Mouse (Mus musculus) midbrain, embryonic 12.5 days (tissue): Measurements from ENCODE around the gene Hspb8. TPM values are rescaled to one million over a fixed set of nuclear protein-coding genes. Genes with fewer than 3 reads are reported as not detected.
"Not testable (repeated sequence)": the region's sequence is repeated elsewhere in the genome, so short reads cannot be mapped to it uniquely, and the experiment has no call there.

Experiments
- ATAC-seq: fragments of 200-750 bp; cut with Nextera tagmentation; 2 replicates; pipeline ENCODE4 v1.8.0; 2017; ENCODE audit warnings: low read depth, moderate TSS enrichment, moderate library complexity; ENCODE audit not compliant: low FRiP score
- H3K27ac ChIP-seq: fragments of 300-500 bp; sonication (generic); replicated peaks from 2 replicates; pipeline ENCODE4 v1.5.1; 2016; ENCODE audit warnings: mild to moderate bottlenecking
- H3K27me3 ChIP-seq: fragments of 300-500 bp; sonication (generic); 2 replicates; pipeline ENCODE4 v1.6.1; 2016; ENCODE audit warnings: mild to moderate bottlenecking
- H3K36me3 ChIP-seq: fragments of 300-500 bp; sonication (generic); 2 replicates; pipeline ENCODE4 v1.6.1; 2016
- H3K4me1 ChIP-seq: fragments of 300-500 bp; sonication (generic); 2 replicates; pipeline ENCODE4 v1.6.1; 2016
- H3K4me2 ChIP-seq: fragments of 300-500 bp; sonication (generic); replicated peaks from 2 replicates; pipeline ENCODE4 v1.6.1; 2016; ENCODE audit warnings: mild to moderate bottlenecking, moderate library complexity
- H3K4me3 ChIP-seq: fragments of 300-500 bp; sonication (generic); 2 replicates; pipeline ENCODE4 v1.5.1; 2016; ENCODE audit warnings: mild to moderate bottlenecking
- H3K9ac ChIP-seq: fragments of 300-500 bp; sonication (generic); replicated peaks from 2 replicates; pipeline ENCODE4 v1.6.1; 2016; ENCODE audit warnings: mild to moderate bottlenecking, moderate library complexity
- H3K9me3 ChIP-seq: fragments of 300-500 bp; sonication (generic); 2 replicates; pipeline ENCODE4 v1.6.1; 2016; ENCODE audit warnings: mild to moderate bottlenecking
- WGBS: fragments of 180-500 bp; shearing (Covaris S2); methylation state at CpG from one replicate; pipeline ENCODE4 v1.1.7; 2016; 5-methylcytosine and 5-hydroxymethylcytosine counted together
- polyA plus RNA-seq: library from polyadenylated mRNA; unstranded; fragments of >200 nt; fragmentation: Nextera tagmentation; extraction: Ambion mirVana; gene quantifications from 2 replicates; pipeline ENCODE4 v1.2.1, GENCODE M21; 2016

Gene Hspb8
- polyA plus RNA-seq, 1 experiment from 2014 or later = 5.7 TPM

DNA sequence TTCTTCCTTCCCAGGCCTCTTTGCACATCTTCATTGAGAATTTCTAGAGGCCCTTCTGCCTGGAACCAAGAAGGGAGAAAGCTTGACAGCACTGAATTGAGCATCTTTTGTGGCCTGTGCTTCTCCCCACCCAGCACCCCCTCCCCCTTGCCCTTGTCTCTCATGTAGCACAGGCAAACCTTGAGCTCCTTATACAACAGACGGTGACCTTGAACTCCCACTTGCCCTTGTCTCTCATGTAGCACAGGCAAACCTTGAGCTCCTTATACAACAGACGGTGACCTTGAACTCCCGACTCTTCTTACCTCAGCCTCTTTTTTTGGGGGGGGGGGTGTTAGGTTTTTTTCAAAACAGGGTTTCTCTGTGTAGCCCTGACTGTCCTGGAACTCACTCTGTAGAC is 3.0 kb upstream of the Hspb8 start:
- 92% methylated on average over 3 of the region's 3 CpGs for WGBS
- not testable (repeated sequence) for H3K4me3 ChIP-seq, H3K9me3 ChIP-seq, H3K4me2 ChIP-seq, H3K36me3 ChIP-seq, H3K9ac ChIP-seq, ATAC-seq, H3K27ac ChIP-seq
- Histone ChIP-seq H3K27me3 (peaks cover 15% of the 10 kb centered on the region), H3K4me1 (peaks cover 23% of the 10 kb centered on the region)

DNA sequence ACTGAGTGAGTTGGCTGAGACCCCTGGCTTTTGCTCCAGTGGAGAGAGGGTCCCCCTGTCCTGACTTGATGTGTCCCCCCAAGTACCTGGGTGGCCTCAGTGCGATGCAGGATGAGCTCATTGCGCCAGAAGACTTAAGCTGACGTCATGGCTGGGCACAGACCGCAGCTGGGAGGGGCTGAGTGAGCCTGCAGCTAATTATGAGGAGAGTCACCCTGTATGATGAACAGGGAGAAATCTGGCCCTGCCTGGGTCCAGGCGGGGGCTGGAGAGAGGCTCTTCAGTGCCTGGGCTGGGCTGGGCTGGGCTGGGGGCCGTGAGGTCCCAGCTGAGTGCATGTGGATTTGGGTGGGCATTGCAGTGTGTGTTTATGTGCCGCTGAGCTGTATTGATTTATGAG is 2.6 kb upstream of the Hspb8 start:
- no peak overlapping the region for H3K9ac ChIP-seq

DNA sequence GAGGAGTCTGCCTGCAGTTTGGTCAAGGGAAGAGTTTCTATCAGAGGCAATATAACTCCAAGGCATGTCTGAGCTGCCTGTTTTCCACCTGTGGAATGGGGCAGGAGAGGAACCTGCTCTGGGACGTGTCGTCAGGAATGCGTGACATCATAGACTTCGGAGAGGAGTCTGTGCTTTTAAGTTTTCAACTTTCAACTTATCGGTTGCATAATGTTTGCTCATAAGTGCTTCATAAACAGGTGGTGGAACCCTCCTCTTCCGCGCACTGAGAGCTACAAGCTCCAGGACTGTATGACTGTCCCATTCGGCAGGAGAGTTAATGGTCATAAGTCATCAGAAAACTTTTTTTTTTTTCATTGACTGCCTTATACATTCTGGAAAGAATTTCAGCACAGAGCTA is 1.1 kb upstream of the Hspb8 start:
- no peak overlapping the region for H3K9ac ChIP-seq

More for the DNA sequence above, 2.6 kb upstream of the Hspb8 start:
- H3K27ac ChIP-seq = no peak overlapping the region
- H3K27me3 ChIP-seq = peaks cover 15% of the 10 kb centered on the region
- 69% methylated on average over 7 of the region's 7 CpGs for WGBS
- H3K36me3 ChIP-seq = no peaks in the 10 kb centered on the region
- H3K9me3 ChIP-seq = no peaks in the 10 kb centered on the region
- H3K4me3 ChIP-seq = no peak overlapping the region
- ATAC-seq = no peak
- H3K4me2 ChIP-seq = no peak overlapping the region
- H3K4me1 ChIP-seq = peaks cover 26% of the 10 kb centered on the region

DNA sequence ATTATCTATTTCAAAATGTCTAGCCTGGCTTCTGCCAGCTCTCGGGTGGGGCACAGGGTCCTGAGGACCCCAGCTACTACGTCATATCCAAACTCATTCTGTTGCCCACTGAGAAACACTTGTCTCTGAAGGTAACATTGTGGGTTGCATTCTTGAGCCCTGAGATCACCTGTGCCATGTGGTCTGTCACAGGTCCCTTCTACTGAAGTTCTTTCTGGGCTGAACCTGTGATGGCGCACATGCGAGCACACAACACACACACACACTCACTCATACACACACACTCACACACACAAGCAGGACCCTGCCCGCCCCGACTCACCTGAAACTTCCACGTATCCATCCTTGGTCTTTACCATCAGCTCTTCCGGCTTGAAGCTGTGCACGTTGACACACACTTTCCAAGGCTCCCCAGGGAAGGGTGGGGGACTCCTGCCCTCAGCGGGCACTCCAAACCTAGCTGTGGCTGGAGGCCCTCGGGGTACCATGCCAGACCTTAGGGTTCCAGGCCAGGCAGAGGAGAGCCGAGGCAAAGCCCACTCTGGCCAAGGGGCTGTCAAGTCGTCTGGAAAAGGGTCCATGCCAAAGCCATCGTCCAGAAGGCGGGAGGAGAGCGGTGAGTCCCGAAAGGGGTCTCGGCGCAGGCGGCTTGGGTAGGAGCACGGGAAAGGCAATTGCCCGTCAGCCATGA is 728 bp downstream of the Hspb8 start:
- no peaks in the 10 kb centered on the region for H3K9me3 ChIP-seq
- ATAC-seq = no peak
- WGBS = 58% methylated on average over 22 of the region's 22 CpGs
- no peaks in the 10 kb centered on the region for H3K36me3 ChIP-seq
- peaks cover 15% of the 10 kb centered on the region for H3K27me3 ChIP-seq
- H3K4me3 ChIP-seq = peak overlapping the region; percentile 26
- no peak overlapping the region for H3K27ac ChIP-seq
- peaks cover 43% of the 10 kb centered on the region for H3K4me1 ChIP-seq
- 0 out of 2 replicates have a peak overlapping the region, but pooled peaks have one; percentile 56 for H3K9ac ChIP-seq
- peak overlapping the region; percentile 47 for H3K4me2 ChIP-seq

More for the DNA sequence above, 1.1 kb upstream of the Hspb8 start:
- ATAC-seq = no peak
- Histone ChIP-seq H3K4me2 (no peak overlapping the region), H3K4me3 (no peak overlapping the region), H3K4me1 (peaks cover 39% of the 10 kb centered on the region), H3K9me3 (no peaks in the 10 kb centered on the region), H3K27me3 (peaks cover 15% of the 10 kb centered on the region), H3K27ac (no peak overlapping the region), H3K36me3 (no peaks in the 10 kb centered on the region)
- WGBS = 89% methylated on average over 8 of the region's 8 CpGs

DNA sequence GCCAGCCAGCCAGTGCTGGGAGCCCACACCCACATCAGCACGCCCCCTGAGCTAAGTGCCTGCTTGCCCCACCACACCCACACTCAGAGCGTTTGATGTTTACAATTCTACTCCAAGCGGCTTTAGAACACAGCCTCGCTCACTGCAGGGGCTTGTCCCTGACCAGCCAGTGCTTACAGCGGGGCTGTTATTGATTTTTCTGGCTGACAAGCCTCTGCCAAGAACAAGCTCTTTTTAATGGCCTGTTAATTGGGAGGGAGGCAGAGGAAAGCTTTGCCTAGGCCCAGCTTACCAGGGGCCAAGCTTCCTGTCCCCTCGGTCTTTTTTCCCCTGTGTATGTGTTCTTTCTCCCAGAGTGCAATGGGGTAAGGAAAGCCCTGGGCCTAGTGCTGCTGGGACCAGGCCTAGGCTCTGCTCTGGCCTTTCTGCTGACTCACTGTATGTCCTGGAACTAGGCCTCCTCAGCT is 1.9 kb downstream of the Hspb8 start:
- Histone ChIP-seq H3K9me3 (no peaks in the 10 kb centered on the region), H3K4me2 (peak overlapping the region; percentile 16; the same call in 1 of the 2 replicates), H3K4me1 (peaks cover 49% of the 10 kb centered on the region), H3K36me3 (no peaks in the 10 kb centered on the region), H3K27me3 (peaks cover 15% of the 10 kb centered on the region), H3K4me3 (no peak overlapping the region), H3K27ac (peak overlapping the region; percentile 65), H3K9ac (no peak overlapping the region)
- 7% methylated on average over 6 of the region's 6 CpGs for WGBS
- ATAC-seq = peak; percentile 45; the same call in 1 of the 2 replicates

DNA sequence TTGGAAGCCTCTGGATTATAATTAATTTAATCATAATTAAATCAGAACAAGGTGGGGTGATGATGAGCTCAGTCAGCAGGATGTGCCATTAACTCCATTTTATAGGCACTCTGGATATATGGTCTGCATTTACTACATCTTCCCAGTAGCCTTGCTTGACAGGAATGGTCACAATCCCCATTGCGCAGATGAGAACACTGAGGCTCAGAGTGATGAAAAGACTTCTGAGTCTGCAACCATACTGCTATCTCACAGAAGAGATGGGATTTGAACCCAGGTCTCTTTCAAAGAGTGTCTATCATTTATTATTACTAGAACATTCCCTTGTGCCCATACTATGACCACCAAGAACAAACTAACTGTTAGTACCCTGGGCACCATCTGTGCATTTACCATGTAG is 2.5 kb downstream of the Hspb8 start:
- Histone ChIP-seq H3K9me3 (no peaks in the 10 kb centered on the region), H3K27ac (peak overlapping the region; percentile 65), H3K36me3 (no peaks in the 10 kb centered on the region), H3K27me3 (peaks cover 15% of the 10 kb centered on the region), H3K4me3 (no peak overlapping the region), H3K4me2 (no peak overlapping the region), H3K9ac (no peak overlapping the region), H3K4me1 (peaks cover 47% of the 10 kb centered on the region)
- ATAC-seq = no peak
- 100% methylated on average over 1 of the region's 1 CpGs for WGBS

DNA sequence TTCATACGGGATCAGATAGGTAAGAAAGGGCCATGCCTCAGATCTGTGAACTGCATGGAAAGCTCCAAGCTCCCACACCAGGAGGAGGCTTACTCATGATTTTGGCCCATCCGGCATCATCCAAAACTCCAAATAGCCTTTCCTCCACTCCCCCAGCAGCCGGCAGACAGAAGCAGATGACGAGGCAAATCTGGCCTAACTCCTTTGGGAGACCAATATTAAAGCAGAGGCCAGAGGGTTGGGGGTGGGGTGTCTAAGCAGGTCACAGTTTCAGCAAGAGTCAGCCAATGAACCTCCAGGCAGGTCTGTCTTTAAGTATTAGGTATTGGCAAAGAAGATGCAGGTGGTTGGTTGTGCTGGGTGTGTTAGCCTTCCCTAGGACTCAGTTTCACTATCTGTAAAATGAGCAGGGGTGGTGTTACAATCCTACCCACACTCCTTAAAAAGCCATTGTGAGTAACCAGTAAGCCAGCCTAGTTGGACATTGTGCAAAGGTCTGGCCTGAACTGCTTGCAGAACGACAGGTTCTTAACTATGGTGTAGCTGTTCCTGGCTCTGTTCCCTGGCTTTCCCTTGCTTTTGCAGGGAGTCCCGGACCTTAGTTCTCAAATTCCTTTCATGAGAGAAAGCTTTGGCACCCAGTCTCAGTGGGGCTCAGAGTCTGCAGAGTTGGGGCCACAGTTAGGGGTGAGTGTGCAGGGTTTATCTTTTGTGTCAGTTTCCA is 3.2 kb downstream of the Hspb8 start:
- no peak for ATAC-seq
- H3K4me3 ChIP-seq = no peak overlapping the region
- H3K9me3 ChIP-seq = no peaks in the 10 kb centered on the region
- WGBS = 45% methylated on average over 6 of the region's 6 CpGs
- no peak overlapping the region for H3K27ac ChIP-seq
- peaks cover 46% of the 10 kb centered on the region for H3K4me1 ChIP-seq
- H3K27me3 ChIP-seq = peaks cover 18% of the 10 kb centered on the region
- H3K4me2 ChIP-seq = no peak overlapping the region
- no peak overlapping the region for H3K9ac ChIP-seq
- H3K36me3 ChIP-seq = no peaks in the 10 kb centered on the region

DNA sequence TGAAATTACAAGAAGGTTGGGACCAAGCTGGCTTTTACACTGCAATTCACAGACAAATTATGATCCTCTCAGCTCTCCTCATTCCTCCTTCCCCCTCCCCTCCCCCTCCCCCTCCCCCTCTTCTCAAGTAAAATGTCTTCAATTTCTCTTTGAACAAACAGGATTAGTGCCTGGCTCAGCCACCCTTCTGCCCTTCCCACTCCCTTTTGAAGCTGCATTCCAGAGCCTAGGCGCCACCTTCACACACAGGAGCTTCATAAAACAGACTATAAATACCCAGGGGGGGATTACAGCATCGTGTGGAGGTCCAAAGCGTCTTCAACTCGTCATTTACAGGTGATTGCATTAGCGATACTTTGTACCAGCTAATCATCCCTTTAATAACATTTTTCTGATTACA is 6.5 kb downstream of the Hspb8 start:
- no peaks in the 10 kb centered on the region for H3K36me3 ChIP-seq
- no peak overlapping the region for H3K9ac ChIP-seq
- no peaks in the 10 kb centered on the region for H3K9me3 ChIP-seq
- no peak overlapping the region for H3K4me2 ChIP-seq
- no peak overlapping the region for H3K27ac ChIP-seq
- 5% methylated on average over 5 of the region's 5 CpGs for WGBS
- peaks cover 39% of the 10 kb centered on the region for H3K4me1 ChIP-seq
- no peak overlapping the region for H3K4me3 ChIP-seq
- peaks cover 18% of the 10 kb centered on the region for H3K27me3 ChIP-seq
- no peak for ATAC-seq

DNA sequence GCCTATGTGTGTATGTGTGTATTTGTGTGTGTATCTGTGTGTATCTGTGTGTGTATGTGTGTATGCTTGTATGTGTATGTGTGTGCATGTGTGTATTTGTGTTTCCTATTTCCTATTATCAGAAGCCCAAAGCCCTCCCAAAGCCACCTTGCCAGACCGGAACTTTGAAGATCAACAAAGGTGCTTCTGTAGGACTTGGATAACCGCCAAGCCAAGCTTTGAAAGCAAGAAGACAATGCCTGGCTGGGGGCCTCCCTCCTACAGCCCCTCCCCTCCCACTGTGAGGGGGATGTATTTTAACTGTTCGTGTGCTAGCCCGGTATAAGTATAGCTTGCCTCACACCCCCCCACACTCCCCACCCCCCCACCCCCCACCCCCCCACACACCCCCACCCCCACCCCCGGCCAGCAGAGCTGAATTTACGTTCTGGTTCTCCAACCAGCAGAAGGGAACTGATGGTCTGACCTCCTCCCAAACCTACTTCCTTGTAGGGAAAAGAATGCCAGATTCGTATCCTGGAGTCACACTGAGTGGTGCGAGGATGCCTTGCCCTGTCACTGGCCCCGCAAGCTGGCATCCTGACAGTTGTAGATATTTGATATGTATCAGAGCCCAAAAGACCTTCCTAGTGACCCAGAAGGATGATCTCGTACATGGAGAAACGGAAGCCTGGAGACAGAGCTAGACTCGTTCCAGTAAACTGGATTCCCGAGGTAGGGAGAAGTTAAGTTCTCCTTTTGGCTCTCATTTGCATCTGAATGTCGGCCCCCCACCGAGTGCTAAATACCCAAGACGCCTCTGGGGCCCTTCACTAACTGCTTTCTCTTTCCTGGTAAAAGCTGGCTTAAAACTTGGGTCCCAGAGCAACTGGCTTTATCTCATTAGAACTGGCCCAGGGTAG is 12.7 kb downstream of the Hspb8 start:
- peak overlapping the region; percentile 54 for H3K27ac ChIP-seq

DNA sequence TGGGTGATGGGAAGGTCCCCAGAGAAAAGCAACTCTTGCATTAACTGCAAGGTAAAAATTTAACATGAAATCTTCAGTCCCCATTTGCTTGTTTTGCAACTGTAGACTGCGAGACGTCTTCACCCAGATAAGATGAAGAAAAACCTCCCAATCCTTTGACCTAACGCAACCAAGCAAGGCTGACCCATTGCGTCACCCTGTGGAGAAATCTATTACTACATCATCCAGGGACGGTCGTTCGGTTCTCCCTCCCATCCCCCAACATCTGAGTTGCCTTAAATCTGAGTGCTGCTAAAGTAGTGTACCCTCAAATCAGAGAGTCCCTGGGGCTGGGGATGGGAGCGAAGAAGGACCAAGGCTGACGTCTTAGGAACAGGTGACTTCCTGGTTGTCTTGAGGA is 13.7 kb downstream of the Hspb8 start:
- ATAC-seq = no peak
- Histone ChIP-seq H3K9me3 (no peaks in the 10 kb centered on the region), H3K4me1 (peaks cover 47% of the 10 kb centered on the region), H3K9ac (no peak overlapping the region), H3K36me3 (no peaks in the 10 kb centered on the region), H3K27me3 (peaks cover 21% of the 10 kb centered on the region), H3K4me3 (no peak overlapping the region), H3K4me2 (no peak overlapping the region), H3K27ac (no peak overlapping the region)
- WGBS = 58% methylated on average over 9 of the region's 9 CpGs

More for the DNA sequence above, 12.7 kb downstream of the Hspb8 start:
- H3K4me3 ChIP-seq = no peak overlapping the region
- H3K4me1 ChIP-seq = peaks cover 47% of the 10 kb centered on the region
- peak overlapping the region; percentile 40 for H3K4me2 ChIP-seq
- ATAC-seq = no peak; the same call in 1 of the 2 replicates
- peaks cover 29% of the 10 kb centered on the region for H3K27me3 ChIP-seq
- H3K9ac ChIP-seq = no peak overlapping the region
- H3K36me3 ChIP-seq = no peaks in the 10 kb centered on the region
- H3K9me3 ChIP-seq = no peaks in the 10 kb centered on the region
- 1% methylated on average over 16 of the region's 16 CpGs for WGBS

DNA sequence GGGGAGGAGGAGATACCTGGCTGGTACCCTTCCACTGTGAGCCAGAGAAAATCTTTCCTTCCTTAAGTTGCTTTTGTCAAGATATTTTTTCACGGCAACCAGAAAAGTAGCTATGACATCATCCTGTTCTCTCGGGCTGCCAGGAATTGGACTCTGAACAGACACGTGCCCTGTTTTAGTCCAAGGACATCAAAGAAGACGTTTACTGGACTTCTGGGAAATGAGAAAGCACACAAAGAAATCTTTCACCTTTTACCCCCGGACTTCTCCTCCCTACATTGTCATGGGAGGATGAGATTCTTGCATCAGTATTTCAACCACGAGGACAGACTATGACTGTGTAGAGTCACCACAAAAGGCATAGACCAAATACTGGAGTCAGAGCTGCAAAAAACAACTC is 14.7 kb downstream of the Hspb8 start:
- Histone ChIP-seq H3K9me3 (no peaks in the 10 kb centered on the region), H3K27me3 (peaks cover 19% of the 10 kb centered on the region), H3K27ac (no peak overlapping the region)

More for the DNA sequence above, 14.7 kb downstream of the Hspb8 start:
- H3K36me3 ChIP-seq = no peaks in the 10 kb centered on the region
- H3K4me1 ChIP-seq = peaks cover 42% of the 10 kb centered on the region
- no peak overlapping the region for H3K4me3 ChIP-seq
- H3K9ac ChIP-seq = no peak overlapping the region
- no peak overlapping the region for H3K4me2 ChIP-seq
- ATAC-seq = no peak
- WGBS = 35% methylated on average over 6 of the region's 6 CpGs
